Comparison of ENCODE assay signal across 8 mouse cellular contexts in the genomic region with DNA sequence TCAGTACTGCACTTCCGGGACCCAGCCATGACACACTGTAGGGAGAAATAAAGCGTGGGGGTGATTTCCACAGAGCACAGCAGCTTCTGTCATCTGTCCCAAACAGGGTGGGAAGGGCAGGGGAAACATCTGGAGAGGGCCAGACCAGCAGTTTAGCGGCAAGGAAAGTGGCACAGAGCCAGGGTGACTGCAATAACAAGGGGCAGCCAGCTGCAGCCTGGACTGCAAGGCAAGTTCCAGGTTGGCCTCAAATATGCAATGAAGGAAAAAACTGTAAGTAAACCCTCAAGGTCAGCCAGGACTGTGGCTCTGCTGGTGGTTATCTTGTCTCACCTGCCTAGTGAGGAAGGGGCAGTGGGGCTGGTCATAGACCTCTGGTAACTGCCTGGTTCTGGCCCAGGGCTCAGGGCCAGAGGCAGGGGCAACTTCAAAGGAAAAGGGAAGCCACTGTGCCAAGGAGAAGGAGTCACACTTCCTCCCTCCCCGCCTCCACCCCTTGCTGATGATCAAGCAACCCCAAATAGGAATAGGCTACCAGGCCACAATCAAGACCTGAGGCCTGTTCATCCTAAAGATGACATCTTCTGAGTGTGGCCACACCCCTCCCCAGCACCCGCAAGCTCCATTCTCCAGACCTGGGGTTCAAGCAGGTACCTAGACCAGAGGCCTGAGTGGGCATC. TPM values are rescaled to one million over a fixed set of nuclear protein-coding genes. Genes with fewer than 3 reads are reported as not detected.
A peak's percentile ranks its signal among the peaks of the same experiment; 100 is the strongest.
DNase-seq lines count a peak whose midpoint lies in the region; ATAC-seq and TF ChIP-seq lines count a peak whose summit lies in the region.

No protein-coding gene starts in this region.

- peak; percentile 82 for TF ChIP-seq EP300 in heart, adult 2 months (IDR thresholded peaks at IDR 0.05; ENCODE audit: insufficient read depth, low read depth, low read length)

- no peaks in the 10 kb centered on the region for H3K9me3 ChIP-seq in kidney, embryonic 16.5 days (ENCODE audit: low read length)
- no peaks in the 10 kb centered on the region for H3K9me3 ChIP-seq in neural tube, embryonic 15.5 days (replicated peaks)

- no peak for TF ChIP-seq CTCF in heart, adult 2 months (IDR thresholded peaks at IDR 0.05)

- intact Hi-C loops in heart, adult 2 months (cut with DNase I): no loop called here

- DNase-seq in layer of hippocampus, adult 9-10 months (ENCODE audit: low spot score): peak; percentile 38
- no peak for DNase-seq in layer of hippocampus, adult 18-20 months (ENCODE audit: low spot score in 2 of 2)
- DNase-seq in adrenal gland, adult 2 months: peak; percentile 81
- DNase-seq in heart, adult 2 months: peak; percentile 75 to 87
- no peak for DNase-seq in c-Kit-positive CD71-positive TER-119-positive erythroid progenitor cells, embryonic 14.5 days (ENCODE audit: low spot score)

- WGBS in heart, adult 2 months: 14% methylated on average over 5 of the region's 5 CpGs
- WGBS in kidney, embryonic 16.5 days: 61% methylated on average over 5 of the region's 5 CpGs
- 75% methylated on average over 5 of the region's 5 CpGs for WGBS in neural tube, embryonic 15.5 days

- H3K27ac ChIP-seq in heart, adult 2 months: peak overlapping the region; percentile 96
- peak overlapping the region; percentile 37 for H3K27ac ChIP-seq in kidney, embryonic 16.5 days (ENCODE audit: low read length)
- H3K27ac ChIP-seq in neural tube, embryonic 15.5 days (replicated peaks): no peak overlapping the region; the same call in 1 of the 2 replicates

- H3K4me2 ChIP-seq in kidney, embryonic 16.5 days (replicated peaks; ENCODE audit: low read depth, low read length): no peak overlapping the region
- H3K4me2 ChIP-seq in neural tube, embryonic 15.5 days: no peak overlapping the region

- peaks cover 4% of the 10 kb centered on the region; the same call in 1 of the 2 replicates for H3K79me2 ChIP-seq in heart, adult 2 months (replicated peaks; ENCODE audit: control insufficient read depth, insufficient read depth, low read length)

- TF ChIP-seq POLR2A in heart, adult 2 months (IDR thresholded peaks at IDR 0.05; ENCODE audit: insufficient read depth, low read depth, low read length): peak; percentile 42; the same call in 1 of the 2 replicates

- no peak overlapping the region for H3K9ac ChIP-seq in heart, adult 2 months (ENCODE audit: low read depth, low read length)
- no peak overlapping the region for H3K9ac ChIP-seq in kidney, embryonic 16.5 days (replicated peaks; ENCODE audit: low read length)
- H3K9ac ChIP-seq in neural tube, embryonic 15.5 days (replicated peaks): no peak overlapping the region

- peaks cover 33% of the 10 kb centered on the region for H3K36me3 ChIP-seq in heart, adult 2 months (ENCODE audit: control insufficient read depth, insufficient read depth, low read length)
- H3K36me3 ChIP-seq in kidney, embryonic 16.5 days (ENCODE audit: insufficient read depth, low read length): no peaks in the 10 kb centered on the region
- peaks cover 9% of the 10 kb centered on the region for H3K36me3 ChIP-seq in neural tube, embryonic 15.5 days

- no peaks in the 10 kb centered on the region for H3K27me3 ChIP-seq in heart, adult 2 months (ENCODE audit: control insufficient read depth, insufficient read depth, low read length)
- H3K27me3 ChIP-seq in kidney, embryonic 16.5 days (ENCODE audit: insufficient read depth, low read length): no peaks in the 10 kb centered on the region
- no peaks in the 10 kb centered on the region for H3K27me3 ChIP-seq in neural tube, embryonic 15.5 days (replicated peaks)

- no peak overlapping the region for H3K4me3 ChIP-seq in heart, adult 2 months
- no peak overlapping the region for H3K4me3 ChIP-seq in kidney, embryonic 16.5 days (ENCODE audit: low read length)
- no peak overlapping the region for H3K4me3 ChIP-seq in neural tube, embryonic 15.5 days (replicated peaks)

- peaks cover 62% of the 10 kb centered on the region for H3K4me1 ChIP-seq in heart, adult 2 months (ENCODE audit: control insufficient read depth, insufficient read depth, low read length)
- peaks cover 56% of the 10 kb centered on the region for H3K4me1 ChIP-seq in kidney, embryonic 16.5 days (ENCODE audit: insufficient read depth, low read length)
- H3K4me1 ChIP-seq in neural tube, embryonic 15.5 days: peaks cover 68% of the 10 kb centered on the region

- ATAC-seq in kidney, embryonic 16.5 days (ENCODE audit: low FRiP score, low TSS enrichment): no peak
- peak; percentile 22; the same call in 1 of the 2 replicates for ATAC-seq in neutrophil, adult 5-6 weeks (ENCODE audit: extremely low read depth, insufficient number of reproducible peaks, low FRiP score, poor library complexity, severe bottlenecking)
- no peak for ATAC-seq in neural tube, embryonic 15.5 days (ENCODE audit: low FRiP score)

RNA-seq across cellular contexts. Expression of a gene that starts 5.1 kb away (rescaled TPM):
- total RNA-seq in layer of hippocampus, adult 18-20 months (2021): 10 to 100 TPM; 60.7 to 61.2 TPM
- 10 to 100 TPM; 22.7 to 47.7 TPM for total RNA-seq in adrenal gland, adult 2 months (2021)
- polyA plus RNA-seq in adrenal gland, adult 2 months (2012; rRNA removed): 33.7 and 35.4 TPM in 2 replicates
- 10 to 100 TPM; 59.3 to 73.9 TPM for total RNA-seq in heart, adult 2 months (2021)
- 41.6 and 55.0 TPM in 2 replicates for polyA plus RNA-seq in heart, adult 2 months (2012; rRNA removed)
- polyA plus RNA-seq in kidney, embryonic 16.5 days (2015; fragmentation: Nextera tagmentation; extraction: Ambion mirVana): 16.5 and 18.9 TPM in 2 replicates
- 10.8 and 10.9 TPM in 2 replicates for total RNA-seq in neutrophil, adult 5-6 weeks (2017)
- polyA plus RNA-seq in neural tube, embryonic 15.5 days (2015; fragmentation: Nextera tagmentation; extraction: Ambion mirVana): 22.5 and 24.3 TPM in 2 replicates

RNA-seq across cellular contexts. Expression of a gene that starts 36.1 kb away (rescaled TPM):
- total RNA-seq in layer of hippocampus, adult 18-20 months (2021): 100 to 1,000 TPM; 177 TPM
- total RNA-seq in adrenal gland, adult 2 months (2021): 10 to 100 TPM; 26.1 to 36.3 TPM
- polyA plus RNA-seq in adrenal gland, adult 2 months (2012; rRNA removed): 9.0 and 29.0 TPM in 2 replicates
- total RNA-seq in heart, adult 2 months (2021): 1 to 10 TPM; 4.2 to 5.3 TPM
- polyA plus RNA-seq in heart, adult 2 months (2012; rRNA removed): 4.9 and 5.9 TPM in 2 replicates
- polyA plus RNA-seq in kidney, embryonic 16.5 days (2015; fragmentation: Nextera tagmentation; extraction: Ambion mirVana): 9.2 and 13.8 TPM in 2 replicates
- 104 and 118 TPM in 2 replicates for total RNA-seq in neutrophil, adult 5-6 weeks (2017)
- polyA plus RNA-seq in neural tube, embryonic 15.5 days (2015; fragmentation: Nextera tagmentation; extraction: Ambion mirVana): 38.4 and 39.3 TPM in 2 replicates

RNA-seq across cellular contexts. Expression of a gene that starts 54.4 kb away (rescaled TPM):
- total RNA-seq in layer of hippocampus, adult 18-20 months (2021): not detected
- total RNA-seq in adrenal gland, adult 2 months (2021): not detected
- not detected in 2 replicates for polyA plus RNA-seq in adrenal gland, adult 2 months (2012; rRNA removed)
- total RNA-seq in heart, adult 2 months (2021): not detected
- not detected in 2 replicates for polyA plus RNA-seq in heart, adult 2 months (2012; rRNA removed)
- polyA plus RNA-seq in kidney, embryonic 16.5 days (2015; fragmentation: Nextera tagmentation; extraction: Ambion mirVana): not detected in 2 replicates
- not detected in 2 replicates for total RNA-seq in neutrophil, adult 5-6 weeks (2017)
- not detected in 2 replicates for polyA plus RNA-seq in neural tube, embryonic 15.5 days (2015; fragmentation: Nextera tagmentation; extraction: Ambion mirVana)

Comparison
In these comparisons a context has a peak if more than half of its experiments do, and no peak if none do; other contexts are left out.
1. DNase-seq: peak in layer of hippocampus, adult 9-10 months (single experiment), adrenal gland, adult 2 months (single experiment) and heart, adult 2 months (2 of 2); none in layer of hippocampus, adult 18-20 months (0 of 2) and c-Kit-positive CD71-positive TER-119-positive erythroid progenitor cells, embryonic 14.5 days (single experiment).
2. RNA of a gene that starts 36.1 kb away (total RNA-seq): 177 TPM in layer of hippocampus, adult 18-20 months, 104 to 118 TPM in neutrophil, adult 5-6 weeks and 26.1 to 36.3 TPM in adrenal gland, adult 2 months; 4.2 to 5.3 TPM in heart, adult 2 months; every median in the first group is over 4 times any median in the second.